Mouse (Mus musculus) lung, postnatal 0 days (tissue): ENCODE measurements around the gene Ttll5.

Experiments used
- CTCF ChIP-seq: IDR thresholded peaks from 2 replicates; pipeline ENCODE4 v1.5.1; 2016; ENCODE audit warnings: antibody characterized with exemption, mild to moderate bottlenecking
- EP300 ChIP-seq: IDR thresholded peaks from 2 replicates; pipeline ENCODE4 v1.6.1; 2016; ENCODE audit warnings: antibody characterized with exemption, mild to moderate bottlenecking, control low read depth

DNA sequence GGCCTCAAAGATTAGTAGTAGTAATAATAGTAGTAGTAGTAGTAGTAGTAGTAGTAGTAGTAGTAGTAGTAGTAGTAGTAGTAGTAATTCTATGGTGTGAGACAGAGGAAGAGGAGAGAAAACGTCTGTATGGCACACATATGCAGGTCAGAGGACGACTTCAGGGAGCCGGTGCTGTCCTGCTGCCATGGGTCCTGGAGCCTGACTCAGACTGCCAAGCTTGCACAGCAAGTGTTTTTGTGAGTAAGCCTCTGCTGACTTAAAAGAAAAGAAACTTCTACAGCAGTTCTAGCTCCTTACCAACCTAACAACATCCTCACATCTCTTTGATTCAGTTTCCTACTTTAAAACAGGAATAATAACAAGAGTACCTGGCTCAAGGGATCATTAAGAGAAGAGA lies 190.2 kb downstream of the Ttll5 start:
- no peak for TF ChIP-seq CTCF
- no peak for TF ChIP-seq EP300
